16 mouse cellular contexts compared by ENCODE assay signal in genomic region chr6:73279681-73280080, GRCm38 (mm10). TPM values are rescaled to one million over a fixed set of nuclear protein-coding genes. Genes with fewer than 3 reads are reported as not detected.
DNase-seq lines count a peak whose midpoint lies in the region; ATAC-seq and TF ChIP-seq lines count a peak whose summit lies in the region.
"Had no signal": no experiment of that assay in that cellular context is flagged by ENCODE, and none has a peak within 500 bp of the region (broad histone marks: within the 10 kb centered on the region; RNA-seq: fewer than 3 reads in every experiment).

No protein-coding gene starts in this region.

- peaks cover 12% of the 10 kb centered on the region for H3K4me1 ChIP-seq in thymus, adult 2 months (replicated peaks; ENCODE audit: control insufficient read depth, insufficient read depth, low read length)
- peaks cover 3% of the 10 kb centered on the region; the same call in 1 of the 2 replicates for H3K4me1 ChIP-seq in kidney, embryonic 15.5 days
- H3K4me1 ChIP-seq: megakaryocyte, embryonic 14.5 days had no signal

- TF ChIP-seq POLR2A in thymus, adult 2 months (IDR thresholded peaks at IDR 0.05; ENCODE audit: control insufficient read depth, extremely low read depth, insufficient read depth, low read length, poor library complexity), result no peak

- no peak overlapping the region for H3K4me2 ChIP-seq in kidney, embryonic 15.5 days

- H3K27me3 ChIP-seq in thymus, adult 2 months (ENCODE audit: control insufficient read depth, insufficient read depth, low read length), result no peaks in the 10 kb centered on the region
- H3K27me3 ChIP-seq in kidney, embryonic 15.5 days, result no peaks in the 10 kb centered on the region
- H3K27me3 ChIP-seq: megakaryocyte, embryonic 14.5 days had no signal

- intact Hi-C loops in left cerebral cortex, postnatal 36 days (cut with DNase I), result no loop called here

- no peak overlapping the region for H3K9ac ChIP-seq in kidney, embryonic 15.5 days

- WGBS in thymus, adult 2 months, result 9% methylated on average over 8 of the region's 8 CpGs
- 28% methylated on average over 8 of the region's 8 CpGs for WGBS in kidney, embryonic 15.5 days

- DNase-seq in frontal cortex, postnatal 10 days (ENCODE audit: low spot score in 2 of 2), result no peak
- peak; percentile 61 for DNase-seq in thymus, postnatal 0 days (ENCODE audit: low spot score)
- DNase-seq in thymus, adult 2 months, result no peak
- no peak for DNase-seq in right cerebral cortex, postnatal 4 days
- no peak for DNase-seq in left cerebral cortex, postnatal 36 days (ENCODE audit: low spot score in 2 of 2)
- no peak for DNase-seq in lung, postnatal 14 days
- DNase-seq: cerebellum, adult 9-11 months; heart, adult 2 months; left cerebral cortex, postnatal 4 days; lung, adult 2 months; right cerebral cortex, postnatal 25 days had no signal

- H3K9me3 ChIP-seq in kidney, embryonic 15.5 days (replicated peaks), result no peaks in the 10 kb centered on the region
- H3K9me3 ChIP-seq: G1E; megakaryocyte, embryonic 14.5 days had no signal

- no peak overlapping the region for H3K27ac ChIP-seq in thymus, adult 2 months (ENCODE audit: control insufficient read depth, insufficient read depth, low read length)
- no peak overlapping the region for H3K27ac ChIP-seq in kidney, embryonic 15.5 days
- H3K27ac ChIP-seq: heart, adult 2 months had no signal

- H3K4me3 ChIP-seq in thymus, adult 2 months (ENCODE audit: control insufficient read depth, insufficient read depth, low read length), result no peak overlapping the region
- H3K4me3 ChIP-seq in kidney, embryonic 15.5 days (replicated peaks), result no peak overlapping the region
- H3K4me3 ChIP-seq: erythroblast, embryonic 14.5 days; heart, adult 2 months; megakaryocyte, embryonic 14.5 days had no signal

- H3K36me3 ChIP-seq in thymus, adult 2 months (ENCODE audit: control insufficient read depth, insufficient read depth, low read length), result peaks cover 19% of the 10 kb centered on the region
- H3K36me3 ChIP-seq in kidney, embryonic 15.5 days, result peaks cover 38% of the 10 kb centered on the region

- TF ChIP-seq CTCF in thymus, adult 2 months (IDR thresholded peaks at IDR 0.05; ENCODE audit: borderline replicate concordance, control insufficient read depth, extremely low read depth, insufficient read depth, low read length, poor library complexity), result no peak

- peak; percentile 14; the same call in 1 of the 2 replicates for ATAC-seq in frontal cortex, adult (ENCODE audit: low TSS enrichment)
- ATAC-seq in kidney, embryonic 15.5 days (replicated peaks; ENCODE audit: low FRiP score), result peak; percentile 82

RNA-seq across cellular contexts. Expression of gene Suclg1, which starts 31.5 kb away (rescaled TPM):
- 163 and 168 TPM in 2 replicates for polyA plus RNA-seq in thymus, postnatal 0 days (2015; fragmentation: Nextera tagmentation; extraction: Ambion mirVana)
- 59.5 and 61.2 TPM in 2 replicates for polyA plus RNA-seq in thymus, adult 2 months (2012; rRNA removed)
- 202 and 210 TPM in 2 replicates for polyA plus RNA-seq in kidney, embryonic 15.5 days (2015; fragmentation: Nextera tagmentation; extraction: Ambion mirVana)
- total RNA-seq in left cerebral cortex, postnatal 36 days (2021), result 100 to 1,000 TPM; 113 to 121 TPM

RNA-seq across cellular contexts. Expression of gene Dnah6, which starts 58.2 kb away (rescaled TPM):
- polyA plus RNA-seq in thymus, postnatal 0 days (2015; fragmentation: Nextera tagmentation; extraction: Ambion mirVana), result 0.05 and 0.06 TPM in 2 replicates
- 0.09 and 0.11 TPM in 2 replicates for polyA plus RNA-seq in thymus, adult 2 months (2012; rRNA removed)
- polyA plus RNA-seq in kidney, embryonic 15.5 days (2015; fragmentation: Nextera tagmentation; extraction: Ambion mirVana), result 0.08 TPM in 2 replicates
- total RNA-seq in left cerebral cortex, postnatal 36 days (2021), result under 1 TPM; 0.48 to 0.49 TPM
